Mouse (Mus musculus): ENCODE measurements around the gene Pitpnm2. TPM values are rescaled to one million over a fixed set of nuclear protein-coding genes. Genes with fewer than 3 reads are reported as not detected.

The Pitpnm2 gene
- total and polyA plus RNA-seq, 3 experiments, result 9.0 to 35.6 (median 24.1) TPM

DNA sequence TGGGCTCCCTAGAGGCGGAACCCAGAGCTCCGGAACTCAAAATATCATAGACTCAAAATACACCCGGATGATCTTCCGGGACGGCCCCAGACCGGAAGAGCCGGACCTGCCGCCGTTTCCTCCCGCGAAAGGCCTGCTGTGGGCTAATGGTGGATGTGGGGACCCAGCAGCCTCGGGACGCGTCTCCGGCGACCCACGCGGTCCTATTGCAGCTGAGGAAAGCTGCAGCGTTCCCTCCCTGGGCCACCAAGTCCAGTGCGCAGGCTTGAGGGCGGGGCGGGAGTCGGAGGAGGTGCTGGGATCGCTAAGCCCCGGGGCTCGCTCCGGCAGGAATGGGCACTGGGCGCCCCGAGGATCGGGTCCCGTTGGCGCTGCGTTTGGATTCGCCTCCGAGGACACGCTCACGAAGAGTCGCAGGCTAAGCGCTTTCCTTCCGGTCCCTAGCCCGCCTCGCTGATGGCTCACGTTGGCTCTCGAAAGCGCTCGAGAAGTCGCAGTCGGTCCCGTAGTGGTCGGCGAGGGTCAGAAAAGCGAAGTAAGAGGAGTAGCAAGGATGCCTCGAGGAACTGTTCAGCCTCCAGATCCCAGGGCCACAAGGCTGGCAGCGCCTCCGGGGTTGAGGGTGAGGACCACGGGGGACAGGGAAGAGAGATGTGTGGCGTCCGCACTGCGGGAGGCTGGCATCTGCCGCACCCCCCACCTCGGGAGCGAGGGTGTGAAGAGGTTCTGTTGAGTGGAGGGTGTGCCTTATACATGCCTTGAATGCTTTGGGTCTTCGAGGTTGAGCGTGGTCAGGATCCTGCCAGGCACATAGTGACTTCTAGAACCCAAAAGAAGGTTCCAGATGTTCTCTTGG is 133.3 kb downstream of the Pitpnm2 start, which contains the start of gene Arl6ip4:
Gene Arl6ip4 (plus strand): TSS at position 100 of the 856 bp plus-strand sequence.
- H3K4me1 ChIP-seq (ENCODE audit: insufficient read depth, low read depth, low read length), result peaks cover 77% of the 10 kb centered on the region
- peak; percentile 85 for DNase-seq (ENCODE audit: low spot score)

DNA sequence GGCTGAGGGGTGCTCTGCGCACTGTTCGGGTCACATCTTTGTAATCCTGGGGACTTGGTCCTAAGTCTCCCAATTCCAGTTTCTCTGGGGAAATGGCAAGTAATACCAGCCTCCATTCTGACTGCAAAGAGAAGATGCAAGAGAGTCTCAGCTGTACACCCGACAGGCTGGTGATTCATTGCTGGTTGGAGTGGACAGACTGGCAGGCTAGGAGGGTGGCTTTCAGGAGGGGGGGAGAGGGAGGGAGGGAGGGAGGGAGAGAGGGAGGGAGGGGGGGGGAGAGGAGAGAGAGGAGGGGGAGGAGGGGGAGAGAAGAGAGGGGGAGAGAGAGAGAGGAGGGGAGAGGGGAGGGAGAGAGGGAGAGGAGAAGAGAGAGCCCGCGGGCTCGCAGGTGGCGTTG is 134.0 kb downstream of the Pitpnm2 start:
- peak overlapping the region; percentile 89 for H3K4me3 ChIP-seq (ENCODE audit: low read depth, low read length)
- ATAC-seq (ENCODE audit: extremely low read depth, insufficient number of reproducible peaks, low FRiP score, poor library complexity, severe bottlenecking) (no peak), DNase-seq (ENCODE audit: low spot score) (no peak)
- peaks cover 68% of the 10 kb centered on the region for H3K36me3 ChIP-seq (replicated peaks)
- peaks cover 4% of the 10 kb centered on the region; the same call in 1 of the 2 replicates for H3K9me3 ChIP-seq (replicated peaks)
- no peaks in the 10 kb centered on the region for H3K27me3 ChIP-seq (ENCODE audit: insufficient read depth, low read length)
- peaks cover 81% of the 10 kb centered on the region for H3K4me1 ChIP-seq (ENCODE audit: insufficient read depth, low read depth, low read length)
- no peak for TF ChIP-seq TAL1 (conservative IDR thresholded peaks at IDR 0.05; ENCODE audit: low read depth, low read length)
- no peak for TF ChIP-seq GATA2 (IDR thresholded peaks at IDR 0.05; ENCODE audit: borderline replicate concordance, low read depth, low read length)
- TF ChIP-seq POLR2AphosphoS5 (IDR thresholded peaks at IDR 0.05; ENCODE audit: insufficient replicate concordance, low read depth, low read length), result no peak
- TF ChIP-seq CTCF (IDR thresholded peaks at IDR 0.05; ENCODE audit: low read depth, low read length), result no peak
- TF ChIP-seq GATA1 (IDR thresholded peaks at IDR 0.05; ENCODE audit: borderline replicate concordance, low read length), result no peak

More for the DNA sequence above, 133.3 kb downstream of the Pitpnm2 start, which contains the start of gene Arl6ip4:
- Histone ChIP-seq H3K9me3 (replicated peaks) (no peaks in the 10 kb centered on the region), H3K36me3 (replicated peaks) (peaks cover 75% of the 10 kb centered on the region), H3K27me3 (ENCODE audit: insufficient read depth, low read length) (no peaks in the 10 kb centered on the region), H3K4me3 (ENCODE audit: low read depth, low read length) (peak within 1 kb of the TSS; percentile 89)
- TF ChIP-seq GATA2 (IDR thresholded peaks at IDR 0.05; ENCODE audit: borderline replicate concordance, low read depth, low read length) (no peak), GATA1 (IDR thresholded peaks at IDR 0.05; ENCODE audit: borderline replicate concordance, low read length) (no peak), TAL1 (conservative IDR thresholded peaks at IDR 0.05; ENCODE audit: low read depth, low read length) (no peak), CTCF (IDR thresholded peaks at IDR 0.05; ENCODE audit: low read depth, low read length) (no peak), POLR2AphosphoS5 (IDR thresholded peaks at IDR 0.05; ENCODE audit: insufficient replicate concordance, low read depth, low read length) (no peak)
- 0 out of 2 replicates have a peak, but pooled peaks have one; percentile 31 for ATAC-seq (ENCODE audit: extremely low read depth, insufficient number of reproducible peaks, low FRiP score, poor library complexity, severe bottlenecking)

DNA sequence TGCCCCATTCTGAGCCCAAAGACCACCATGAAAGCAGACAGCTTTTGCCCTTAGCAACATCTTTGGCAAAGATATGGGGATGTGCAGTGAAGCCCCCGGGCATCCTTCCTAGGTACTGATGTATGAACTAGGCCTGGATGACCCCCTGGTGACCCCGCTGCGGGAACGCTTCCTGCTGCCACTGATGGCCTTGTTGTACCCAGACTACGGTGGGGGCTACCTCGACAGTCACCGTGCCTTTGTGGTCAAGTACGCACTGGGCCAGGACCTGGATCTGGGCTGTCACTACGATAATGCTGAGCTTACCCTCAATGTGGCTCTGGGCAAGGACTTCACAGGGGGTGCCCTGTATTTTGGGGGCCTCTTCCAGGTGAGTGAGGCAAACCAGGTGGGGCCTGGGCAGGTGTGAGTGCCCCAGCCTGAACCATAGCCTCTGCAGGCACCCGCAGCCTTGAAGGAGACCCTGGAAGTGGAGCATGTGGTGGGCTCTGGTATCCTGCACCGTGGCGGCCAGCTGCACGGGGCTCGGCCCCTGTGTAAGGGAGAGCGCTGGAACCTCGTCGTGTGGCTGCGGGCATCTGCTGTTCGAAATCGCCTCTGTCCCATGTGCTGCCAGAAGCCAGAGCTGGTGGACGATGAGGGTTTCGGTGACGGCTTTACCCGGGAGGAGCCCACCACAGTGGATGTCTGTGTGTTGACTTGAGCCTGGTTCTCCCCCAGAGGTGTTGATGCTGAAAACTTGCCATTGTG is 135.1 kb downstream of the Pitpnm2 start:
- Histone ChIP-seq H3K9me3 (replicated peaks) (peaks cover 4% of the 10 kb centered on the region; the same call in 1 of the 2 replicates), H3K4me1 (ENCODE audit: insufficient read depth, low read depth, low read length) (peaks cover 73% of the 10 kb centered on the region), H3K4me3 (ENCODE audit: low read depth, low read length) (no peak overlapping the region), H3K27me3 (ENCODE audit: insufficient read depth, low read length) (no peaks in the 10 kb centered on the region), H3K36me3 (replicated peaks) (peaks cover 57% of the 10 kb centered on the region)
- no peak for ATAC-seq (ENCODE audit: extremely low read depth, insufficient number of reproducible peaks, low FRiP score, poor library complexity, severe bottlenecking)
- TF ChIP-seq TAL1 (conservative IDR thresholded peaks at IDR 0.05; ENCODE audit: low read depth, low read length) (no peak), POLR2AphosphoS5 (IDR thresholded peaks at IDR 0.05; ENCODE audit: insufficient replicate concordance, low read depth, low read length) (no peak), CTCF (IDR thresholded peaks at IDR 0.05; ENCODE audit: low read depth, low read length) (no peak), GATA1 (IDR thresholded peaks at IDR 0.05; ENCODE audit: borderline replicate concordance, low read length) (no peak), GATA2 (IDR thresholded peaks at IDR 0.05; ENCODE audit: borderline replicate concordance, low read depth, low read length) (no peak)
- DNase-seq (ENCODE audit: low spot score), result no peak

DNA sequence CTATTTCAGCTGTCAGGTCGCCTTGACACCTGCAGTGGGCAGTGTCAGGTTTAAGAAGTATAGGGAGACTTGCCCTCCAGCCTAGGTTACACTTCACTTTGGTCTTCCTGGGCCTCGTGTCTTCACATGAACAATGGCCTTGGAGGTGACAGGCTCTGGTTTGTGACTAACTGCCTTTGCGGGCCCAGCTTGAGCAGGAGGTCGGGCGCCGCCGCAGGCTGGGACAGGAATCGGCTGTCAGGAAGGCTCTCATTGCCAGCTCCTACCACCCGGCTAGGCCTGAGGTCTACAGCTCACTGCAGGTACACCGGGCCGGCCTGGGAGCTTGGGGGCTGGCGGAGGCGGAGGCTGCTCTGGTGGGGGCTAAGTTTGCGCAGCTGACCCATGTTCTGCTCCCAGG is 136.5 kb downstream of the Pitpnm2 start:
- no peak for TF ChIP-seq TAL1 (conservative IDR thresholded peaks at IDR 0.05; ENCODE audit: low read depth, low read length)
- TF ChIP-seq CTCF (IDR thresholded peaks at IDR 0.05; ENCODE audit: low read depth, low read length), result peak; percentile 17; the same call in 1 of the 2 replicates
- Histone ChIP-seq H3K36me3 (replicated peaks) (peaks cover 43% of the 10 kb centered on the region), H3K9me3 (replicated peaks) (peaks cover 4% of the 10 kb centered on the region; the same call in 1 of the 2 replicates), H3K4me3 (ENCODE audit: low read depth, low read length) (peak overlapping the region; percentile 91), H3K27me3 (ENCODE audit: insufficient read depth, low read length) (no peaks in the 10 kb centered on the region), H3K4me1 (ENCODE audit: insufficient read depth, low read depth, low read length) (peaks cover 59% of the 10 kb centered on the region)
- DNase-seq (ENCODE audit: low spot score) (peak; percentile 85), ATAC-seq (ENCODE audit: extremely low read depth, insufficient number of reproducible peaks, low FRiP score, poor library complexity, severe bottlenecking) (0 out of 2 replicates have a peak, but pooled peaks have one; percentile 32)

DNA sequence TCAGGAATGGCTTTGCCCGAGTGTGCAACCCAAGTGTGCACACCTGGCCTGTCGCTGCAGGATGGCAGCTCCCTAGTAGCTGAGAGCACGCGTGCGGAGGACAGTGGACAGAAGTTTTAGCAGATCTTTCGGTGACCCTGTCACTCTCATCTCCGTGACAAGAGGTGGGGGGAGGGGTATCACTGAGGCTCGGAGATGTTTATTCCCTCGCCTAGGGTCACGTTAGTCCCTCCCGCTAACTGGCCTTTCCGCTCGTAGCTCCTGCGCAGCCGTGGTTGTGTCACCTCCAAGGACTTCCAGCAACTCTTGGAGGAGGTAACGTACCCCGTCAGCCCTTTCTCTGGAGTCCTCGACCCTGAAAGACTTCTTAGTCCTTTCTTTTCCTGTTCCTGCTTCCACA is 137.0 kb downstream of the Pitpnm2 start:
- TF ChIP-seq CTCF (IDR thresholded peaks at IDR 0.05; ENCODE audit: low read depth, low read length) (no peak), TAL1 (conservative IDR thresholded peaks at IDR 0.05; ENCODE audit: low read depth, low read length) (no peak), POLR2AphosphoS5 (IDR thresholded peaks at IDR 0.05; ENCODE audit: insufficient replicate concordance, low read depth, low read length) (no peak), GATA2 (IDR thresholded peaks at IDR 0.05; ENCODE audit: borderline replicate concordance, low read depth, low read length) (no peak), GATA1 (IDR thresholded peaks at IDR 0.05; ENCODE audit: borderline replicate concordance, low read length) (no peak)
- Histone ChIP-seq H3K27me3 (ENCODE audit: insufficient read depth, low read length) (no peaks in the 10 kb centered on the region), H3K4me3 (ENCODE audit: low read depth, low read length) (peak overlapping the region; percentile 91), H3K36me3 (replicated peaks) (peaks cover 38% of the 10 kb centered on the region), H3K4me1 (ENCODE audit: insufficient read depth, low read depth, low read length) (peaks cover 54% of the 10 kb centered on the region), H3K9me3 (replicated peaks) (peaks cover 4% of the 10 kb centered on the region; the same call in 1 of the 2 replicates)
- DNase-seq (ENCODE audit: low spot score) (no peak), ATAC-seq (ENCODE audit: extremely low read depth, insufficient number of reproducible peaks, low FRiP score, poor library complexity, severe bottlenecking) (no peak)

Measured in G1E (cell line).